ENCODE assay signal across 8 mouse cellular contexts in the genomic region with DNA sequence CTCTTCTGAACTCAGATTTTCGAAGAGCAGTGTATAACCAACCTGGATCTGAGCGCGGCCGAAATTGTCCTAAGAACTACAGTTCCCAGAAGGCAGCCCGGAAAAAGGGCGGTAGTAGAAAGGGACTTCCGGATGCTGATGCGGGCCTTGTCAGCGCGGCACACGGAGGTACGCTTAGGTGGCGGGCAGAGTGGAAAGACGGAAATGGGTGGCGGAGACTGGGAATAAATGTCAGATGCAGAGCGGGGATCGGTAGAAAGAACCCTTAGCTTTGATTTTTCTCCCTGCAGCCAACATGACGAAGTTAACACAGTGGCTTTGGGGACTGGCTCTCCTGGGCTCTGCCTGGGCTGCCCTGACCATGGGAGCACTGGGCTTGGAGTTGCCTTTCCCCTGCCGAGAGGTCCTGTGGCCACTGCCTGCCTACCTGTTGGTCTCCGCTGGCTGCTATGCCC. TPM values are rescaled to one million over a fixed set of nuclear protein-coding genes. Genes with fewer than 3 reads are reported as not detected.
DNase-seq lines count a peak whose midpoint lies in the region.

No protein-coding gene starts in this region.

- peak; percentile 84 to 94 for DNase-seq in adrenal gland, adult (ENCODE audit: inconsistent age in 2 of 2, low spot score in 1 of 2)
- DNase-seq in adrenal gland, postnatal 4 days (ENCODE audit: low spot score in 2 of 2) = no peak
- DNase-seq in cerebellum, postnatal 10 days = peak; percentile 86
- peak; percentile 78 for DNase-seq in gastrocnemius, adult 18-20 months (ENCODE audit: low spot score)
- DNase-seq in induced T-regulatory cell, adult 2 months (ENCODE audit: low read depth) = peak; percentile 91
- DNase-seq in left cerebral cortex, postnatal 36 days (ENCODE audit: low spot score in 2 of 2) = peak; percentile 78 to 84
- DNase-seq in mesoderm, embryonic 11.5 days (ENCODE audit: low read depth, low spot score) = peak; percentile 82
- DNase-seq in spleen, adult 18-20 months = peak; percentile 62 to 69

- intact Hi-C loops in left cerebral cortex, postnatal 36 days (cut with DNase I) = no loop called here

RNA-seq across cellular contexts. Expression of a gene that starts 3.9 kb away (rescaled TPM):
- 10 to 100 TPM; 62.4 to 63.1 TPM for total RNA-seq in adrenal gland, postnatal 4 days (2021)
- 1 to 10 TPM; 7.0 to 8.9 TPM for total RNA-seq in gastrocnemius, adult 18-20 months (2021)
- total RNA-seq in left cerebral cortex, postnatal 36 days (2021) = 10 to 100 TPM; 34.5 to 39.1 TPM

RNA-seq across cellular contexts. Expression of a gene that starts 7.3 kb away (rescaled TPM):
- 100 to 1,000 TPM; 108 TPM for total RNA-seq in adrenal gland, postnatal 4 days (2021)
- 10 to 100 TPM; 22.6 to 24.3 TPM for total RNA-seq in gastrocnemius, adult 18-20 months (2021)
- total RNA-seq in left cerebral cortex, postnatal 36 days (2021) = 10 to 100 TPM; 47.0 to 51.7 TPM

RNA-seq across cellular contexts. Expression of a gene that starts 14.5 kb away (rescaled TPM):
- total RNA-seq in adrenal gland, postnatal 4 days (2021) = 10 to 100 TPM; 32.1 to 35.2 TPM
- total RNA-seq in gastrocnemius, adult 18-20 months (2021) = 10 to 100 TPM in 1 of 2 experiments, 1 to 10 TPM in 1; 5.7 to 18.8 TPM
- 1 to 10 TPM; 4.2 to 7.4 TPM for total RNA-seq in left cerebral cortex, postnatal 36 days (2021)

RNA-seq across cellular contexts. Expression of a gene that starts 20.4 kb away (rescaled TPM):
- 1 to 10 TPM; 3.4 to 4.9 TPM for total RNA-seq in adrenal gland, postnatal 4 days (2021)
- total RNA-seq in gastrocnemius, adult 18-20 months (2021) = under 1 TPM; 0.14 to 0.31 TPM
- 10 to 100 TPM; 74.4 to 88.7 TPM for total RNA-seq in left cerebral cortex, postnatal 36 days (2021)

RNA-seq across cellular contexts. Expression of a gene that starts 20.7 kb away (rescaled TPM):
- 100 to 1,000 TPM; 120 to 130 TPM for total RNA-seq in adrenal gland, postnatal 4 days (2021)
- total RNA-seq in gastrocnemius, adult 18-20 months (2021) = 10 to 100 TPM; 70.2 to 74.5 TPM
- 10 to 100 TPM; 59.7 to 64.9 TPM for total RNA-seq in left cerebral cortex, postnatal 36 days (2021)

Comparison
In these comparisons a context has a peak if more than half of its experiments do, and no peak if none do; other contexts are left out.
1. DNase-seq: peak in adrenal gland, adult (2 of 2), cerebellum, postnatal 10 days (2 of 2), gastrocnemius, adult 18-20 months (single experiment), induced T-regulatory cell, adult 2 months (single experiment), left cerebral cortex, postnatal 36 days (2 of 2), mesoderm, embryonic 11.5 days (single experiment) and spleen, adult 18-20 months (2 of 2); none in adrenal gland, postnatal 4 days (0 of 2).